Mouse (Mus musculus) megakaryocyte, embryonic 14.5 days (primary cell): ENCODE measurements around the gene Adgrb2.

Source experiments
- FLI1 ChIP-seq: IDR thresholded peaks from 2 replicates; pipeline ENCODE4 v1.6.1; 2012; ENCODE audit warnings: low read length, inconsistent platforms, mixed read lengths
- GATA1 ChIP-seq: IDR thresholded peaks from 3 replicates; pipeline ENCODE4 v1.6.1; 2012; ENCODE audit warnings: mixed read lengths, low read length, inconsistent platforms, borderline replicate concordance

GRCm38 (mm10) chr4:129985161-129985670 is 546 bp downstream of the Adgrb2 start:
- no peak for TF ChIP-seq GATA1
- no peak for TF ChIP-seq FLI1
